Mouse (Mus musculus) small intestine, adult 2 months (tissue): ENCODE measurements around the gene Man1a. TPM values are rescaled to one million over a fixed set of nuclear protein-coding genes. Genes with fewer than 3 reads are reported as not detected.

ENCODE experiments used
- H3K27ac ChIP-seq: fragments of 200-500 bp; 2 replicates; pipeline ENCODE4 v1.5.1; 2012; ENCODE audit warnings: low read depth, low read length, control low read depth, inconsistent platforms; ENCODE audit not compliant: insufficient read depth
- H3K27me3 ChIP-seq: fragments of 200-500 bp; 2 replicates; pipeline ENCODE4 v1.6.1; 2012; ENCODE audit warnings: mild to moderate bottlenecking, moderate library complexity, low read length, inconsistent platforms; ENCODE audit not compliant: control insufficient read depth, insufficient read depth
- H3K36me3 ChIP-seq: fragments of 200-500 bp; 2 replicates; pipeline ENCODE4 v1.6.1; 2012; ENCODE audit warnings: mild to moderate bottlenecking, low read length, control low read depth, inconsistent platforms; ENCODE audit not compliant: control insufficient read depth, insufficient read depth
- H3K4me1 ChIP-seq: fragments of 200-500 bp; 2 replicates; pipeline ENCODE4 v1.6.1; 2012; ENCODE audit warnings: low read length, inconsistent platforms, mixed read lengths; ENCODE audit not compliant: control insufficient read depth, insufficient read depth, insufficient read length
- H3K4me3 ChIP-seq: fragments of 200-500 bp; 2 replicates; pipeline ENCODE4 v1.5.1; 2012; ENCODE audit warnings: low read depth, mild to moderate bottlenecking, control low read depth, inconsistent platforms, low read length, moderate library complexity
- CTCF ChIP-seq: fragments of 200-500 bp; IDR thresholded peaks from 2 replicates; pipeline ENCODE4 v1.5.1; 2012; ENCODE audit warnings: low read depth, mild to moderate bottlenecking, control low read depth, inconsistent platforms, low read length, moderate library complexity, mixed read lengths; ENCODE audit not compliant: insufficient replicate concordance, insufficient read length; ENCODE audit errors: extremely low read depth
- POLR2A ChIP-seq: fragments of 200-500 bp; IDR thresholded peaks from 2 replicates; pipeline ENCODE4 v1.6.1; 2012; ENCODE audit warnings: low read depth, mild to moderate bottlenecking, control low read depth, inconsistent platforms, low read length, moderate library complexity
- WGBS: fragments of 180-500 bp; shearing (Covaris S2); methylation state at CpG from one replicate; pipeline ENCODE4 v1.1.7; 2018; 5-methylcytosine and 5-hydroxymethylcytosine counted together
- polyA plus RNA-seq: library from polyadenylated mRNA; depleted of rRNA; stranded (reverse); fragments of >200 nt; gene quantifications from 2 replicates; pipeline ENCODE4 v1.2.3, GENCODE M21; 2012

Man1a gene
- polyA plus RNA-seq, 1 experiment = 59.8 TPM

- WGBS = 74% methylated on average over 3 of the region's 3 CpGs
Measured at GRCm38 (mm10) chr10:53959759-53960158, 116.7 kb downstream of the Man1a start.

GRCm38 (mm10) chr10:53941597-53941996, 134.8 kb downstream of the Man1a start:
- Histone ChIP-seq H3K27me3 (no peaks in the 10 kb centered on the region), H3K4me1 (no peaks in the 10 kb centered on the region), H3K36me3 (no peaks in the 10 kb centered on the region), H3K4me3 (no peak overlapping the region), H3K27ac (no peak overlapping the region)
- WGBS = 80% methylated on average over 7 of the region's 7 CpGs
- no peak for TF ChIP-seq POLR2A
- no peak for TF ChIP-seq CTCF

More at GRCm38 (mm10) chr10:53959759-53960158, 116.7 kb downstream of the Man1a start:
- no peak overlapping the region for H3K4me3 ChIP-seq
- H3K4me1 ChIP-seq = 0 out of 2 replicates have a peak, but pooled peaks cover 2% of the 10 kb centered on the region
- H3K27me3 ChIP-seq = no peaks in the 10 kb centered on the region
- H3K27ac ChIP-seq = no peak overlapping the region
- H3K36me3 ChIP-seq = 0 out of 2 replicates have a peak, but pooled peaks cover 2% of the 10 kb centered on the region
- TF ChIP-seq POLR2A = no peak
- TF ChIP-seq CTCF = no peak

- Histone ChIP-seq H3K4me1 (no peaks in the 10 kb centered on the region), H3K36me3 (peaks cover 12% of the 10 kb centered on the region), H3K4me3 (no peak overlapping the region), H3K27me3 (no peaks in the 10 kb centered on the region), H3K27ac (no peak overlapping the region)
- TF ChIP-seq POLR2A (no peak), CTCF (no peak)
- 70% methylated on average over 3 of the region's 3 CpGs for WGBS
Measured at GRCm38 (mm10) chr10:53938199-53938598, 138.2 kb downstream of the Man1a start.

GRCm38 (mm10) chr10:53936078-53936477, 140.3 kb downstream of the Man1a start:
- H3K36me3 ChIP-seq = peaks cover 21% of the 10 kb centered on the region
- TF ChIP-seq CTCF = no peak
- TF ChIP-seq POLR2A = no peak
- no peak overlapping the region for H3K27ac ChIP-seq
- WGBS = 91% methylated on average over 3 of the region's 3 CpGs
- no peaks in the 10 kb centered on the region for H3K27me3 ChIP-seq
- no peaks in the 10 kb centered on the region for H3K4me1 ChIP-seq
- H3K4me3 ChIP-seq = no peak overlapping the region

GRCm38 (mm10) chr10:53929722-53930500, 146.5 kb downstream of the Man1a start:
- H3K27ac ChIP-seq = peak overlapping the region; percentile 49
- peaks cover 25% of the 10 kb centered on the region for H3K36me3 ChIP-seq
- TF ChIP-seq POLR2A = no peak
- TF ChIP-seq CTCF = no peak
- 22% methylated on average over 4 of the region's 4 CpGs for WGBS
- no peak overlapping the region for H3K4me3 ChIP-seq
- H3K27me3 ChIP-seq = no peaks in the 10 kb centered on the region
- peaks cover 8% of the 10 kb centered on the region; the same call in 1 of the 2 replicates for H3K4me1 ChIP-seq

- WGBS = 49% methylated on average over 5 of the region's 5 CpGs
- H3K4me3 ChIP-seq = no peak overlapping the region
- peaks cover 8% of the 10 kb centered on the region; the same call in 1 of the 2 replicates for H3K4me1 ChIP-seq
- H3K36me3 ChIP-seq = peaks cover 15% of the 10 kb centered on the region
- H3K27ac ChIP-seq = 0 out of 2 replicates have a peak overlapping the region, but pooled peaks have one; percentile 4
- no peak for TF ChIP-seq CTCF
- no peak for TF ChIP-seq POLR2A
- no peaks in the 10 kb centered on the region for H3K27me3 ChIP-seq
Measured at GRCm38 (mm10) chr10:53927904-53928303, 148.5 kb downstream of the Man1a start.

- TF ChIP-seq POLR2A (no peak), CTCF (no peak)
- WGBS = 55% methylated on average over 6 of the region's 6 CpGs
- no peak overlapping the region for H3K4me3 ChIP-seq
- H3K36me3 ChIP-seq = peaks cover 7% of the 10 kb centered on the region; the same call in 1 of the 2 replicates
- no peaks in the 10 kb centered on the region for H3K27me3 ChIP-seq
- H3K27ac ChIP-seq = no peak overlapping the region
- peaks cover 8% of the 10 kb centered on the region; the same call in 1 of the 2 replicates for H3K4me1 ChIP-seq
Measured at GRCm38 (mm10) chr10:53925456-53925855, 151.0 kb downstream of the Man1a start.
